Mouse (Mus musculus): ENCODE results near the gene Pigb.

DNA sequence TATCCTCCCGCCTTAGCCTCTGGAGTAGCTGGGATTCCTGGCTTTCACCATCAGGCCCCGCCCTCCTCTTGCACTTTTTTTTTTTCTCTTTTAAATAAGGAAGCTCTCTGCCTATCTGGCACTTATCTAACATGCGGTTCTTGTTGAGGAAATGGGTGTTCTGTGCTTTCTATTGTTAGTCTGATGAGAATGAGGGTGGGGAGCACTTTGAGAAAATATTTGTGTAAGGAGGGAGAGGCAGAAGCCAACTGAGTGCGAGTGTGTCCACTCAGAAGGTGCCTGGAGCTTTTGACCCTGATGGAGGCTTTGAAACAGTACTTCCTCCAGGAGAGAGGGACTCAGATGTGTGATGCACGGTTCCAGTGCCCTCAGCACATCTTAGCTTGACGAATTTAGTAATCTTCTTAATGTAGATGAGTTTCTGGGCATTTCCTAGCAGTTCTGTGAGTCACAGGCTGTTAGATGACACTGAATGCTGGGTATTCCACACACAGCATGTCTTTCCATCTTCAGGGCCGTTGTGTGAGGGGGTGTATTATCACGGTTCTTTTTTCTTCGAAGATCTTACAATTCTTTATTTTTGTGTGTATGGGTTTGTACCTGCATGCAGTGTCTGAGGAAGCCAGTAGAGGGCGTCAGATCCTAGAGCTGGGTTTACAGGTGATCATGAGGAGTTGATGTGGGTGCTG lies 30.9 kb upstream of the Pigb start:
- no peak for TF ChIP-seq GATA1 (IDR thresholded peaks at IDR 0.05; ENCODE audit: low read length)
- TF ChIP-seq TAL1 (IDR thresholded peaks at IDR 0.05; ENCODE audit: low read length), result no peak

Measured in erythroblast, embryonic 14.5 days (primary cell).